Mouse (Mus musculus) retina, embryonic 14.5 days (tissue): ENCODE measurements around the gene Adamts7.

ENCODE experiments used
- DNase-seq: peaks from one replicate; pipeline ENCODE4 v3.0.0-alpha.2; 2015; ENCODE audit warnings: low spot score

The Adamts7 gene

GRCm38 (mm10) chr9:90236817-90237216 is 73.9 kb downstream of the Adamts7 start:
- no peak for DNase-seq

GRCm38 (mm10) chr9:90237232-90238062 is 74.6 kb downstream of the Adamts7 start:
- no peak for DNase-seq

GRCm38 (mm10) chr9:90240560-90240959 is 77.7 kb downstream of the Adamts7 start:
- DNase-seq = no peak

GRCm38 (mm10) chr9:90241041-90241440 is 78.2 kb downstream of the Adamts7 start:
- no peak for DNase-seq

GRCm38 (mm10) chr9:90241618-90242017 is 78.7 kb downstream of the Adamts7 start:
- no peak for DNase-seq

- DNase-seq = no peak
Measured at GRCm38 (mm10) chr9:90242291-90242690, 79.4 kb downstream of the Adamts7 start.

- no peak for DNase-seq
Measured at GRCm38 (mm10) chr9:90242855-90243254, 80.0 kb downstream of the Adamts7 start.

- DNase-seq = no peak
Measured at GRCm38 (mm10) chr9:90244301-90245151, 81.7 kb downstream of the Adamts7 start.

GRCm38 (mm10) chr9:90245206-90245605 is 82.3 kb downstream of the Adamts7 start:
- no peak for DNase-seq

- DNase-seq = no peak
Measured at GRCm38 (mm10) chr9:90245781-90246180, 82.9 kb downstream of the Adamts7 start.

- no peak for DNase-seq
Measured at GRCm38 (mm10) chr9:90247316-90247715, 84.4 kb downstream of the Adamts7 start.

GRCm38 (mm10) chr9:90248326-90248725 is 85.5 kb downstream of the Adamts7 start:
- DNase-seq = no peak

- DNase-seq = no peak
Measured at GRCm38 (mm10) chr9:90249036-90249435, 86.2 kb downstream of the Adamts7 start.

- no peak for DNase-seq
Measured at GRCm38 (mm10) chr9:90250141-90250775, 87.4 kb downstream of the Adamts7 start.

GRCm38 (mm10) chr9:90250964-90251750 is 88.3 kb downstream of the Adamts7 start:
- DNase-seq = no peak

GRCm38 (mm10) chr9:90253181-90253580 is 90.3 kb downstream of the Adamts7 start:
- no peak for DNase-seq

GRCm38 (mm10) chr9:90255844-90256405 is 93.1 kb downstream of the Adamts7 start:
- DNase-seq = no peak

- no peak for DNase-seq
Measured at GRCm38 (mm10) chr9:90257220-90257619, 94.4 kb downstream of the Adamts7 start.
